Mouse (Mus musculus): Measurements from ENCODE around the gene Cul3.

Gene Cul3

GRCm38 (mm10) chr1:80315533-80316045 is 24.7 kb downstream of the Cul3 start:
- DNase-seq (ENCODE audit: low read depth in 1 of 2, low spot score in 2 of 2): no peak

- DNase-seq (ENCODE audit: low read depth in 1 of 2, low spot score in 2 of 2): no peak
These were observed 47.0 kb downstream of the Cul3 start for GRCm38 (mm10) chr1:80293307-80293706.

GRCm38 (mm10) chr1:80278731-80279130 is 61.5 kb downstream of the Cul3 start:
- DNase-seq (ENCODE audit: low read depth in 1 of 2, low spot score in 2 of 2): no peak

GRCm38 (mm10) chr1:80260443-80260842 is 79.8 kb downstream of the Cul3 start:
- no peak for DNase-seq (ENCODE audit: low read depth in 1 of 2, low spot score in 2 of 2)

GRCm38 (mm10) chr1:80258632-80259031 is 81.6 kb downstream of the Cul3 start:
- no peak for DNase-seq (ENCODE audit: low read depth in 1 of 2, low spot score in 2 of 2)

GRCm38 (mm10) chr1:80253309-80253708 is 87.0 kb downstream of the Cul3 start:
- no peak for DNase-seq (ENCODE audit: low read depth in 1 of 2, low spot score in 2 of 2)

GRCm38 (mm10) chr1:80250247-80250646 is 90.0 kb downstream of the Cul3 start:
- no peak for DNase-seq (ENCODE audit: low read depth in 1 of 2, low spot score in 2 of 2)

- DNase-seq (ENCODE audit: low read depth in 1 of 2, low spot score in 2 of 2): no peak
These were observed 93.1 kb downstream of the Cul3 start for GRCm38 (mm10) chr1:80247131-80247530.

- no peak for DNase-seq (ENCODE audit: low read depth in 1 of 2, low spot score in 2 of 2)
These were observed 96.2 kb downstream of the Cul3 start for GRCm38 (mm10) chr1:80244123-80244522.

- DNase-seq (ENCODE audit: low read depth in 1 of 2, low spot score in 2 of 2): no peak
These were observed 98.7 kb downstream of the Cul3 start for GRCm38 (mm10) chr1:80241579-80241978.

GRCm38 (mm10) chr1:80240017-80240660 is 100.1 kb downstream of the Cul3 start:
- DNase-seq (ENCODE audit: low read depth in 1 of 2, low spot score in 2 of 2): no peak

- DNase-seq (ENCODE audit: low read depth in 1 of 2, low spot score in 2 of 2): no peak
These were observed 100.8 kb downstream of the Cul3 start for GRCm38 (mm10) chr1:80239481-80239880.

- DNase-seq (ENCODE audit: low read depth in 1 of 2, low spot score in 2 of 2): no peak
These were observed 103.2 kb downstream of the Cul3 start for GRCm38 (mm10) chr1:80236951-80237702.

- no peak for DNase-seq (ENCODE audit: low read depth in 1 of 2, low spot score in 2 of 2)
These were observed 104.2 kb downstream of the Cul3 start for GRCm38 (mm10) chr1:80236126-80236525.

GRCm38 (mm10) chr1:80230612-80231011 is 109.7 kb downstream of the Cul3 start:
- no peak for DNase-seq (ENCODE audit: low read depth in 1 of 2, low spot score in 2 of 2)

GRCm38 (mm10) chr1:80224839-80225412 is 115.4 kb downstream of the Cul3 start:
- DNase-seq (ENCODE audit: low read depth in 1 of 2, low spot score in 2 of 2): no peak

GRCm38 (mm10) chr1:80221151-80221550 is 119.1 kb downstream of the Cul3 start:
- no peak for DNase-seq (ENCODE audit: low read depth in 1 of 2, low spot score in 2 of 2)

- DNase-seq (ENCODE audit: low read depth in 1 of 2, low spot score in 2 of 2): no peak
These were observed 122.0 kb downstream of the Cul3 start, which contains the start of gene Fam124b for GRCm38 (mm10) chr1:80218268-80218667. Gene Fam124b, minus strand, starts transcription at chr1:80218473.

Data from monocyte, adult 2 months (primary cell).